Mouse (Mus musculus): ENCODE data around the gene Fmod. TPM values are rescaled to one million over a fixed set of nuclear protein-coding genes. Genes with fewer than 3 reads are reported as not detected.

Fmod gene
- polyA plus RNA-seq, 1 experiment from 2014 or later = 23.3 TPM

DNA sequence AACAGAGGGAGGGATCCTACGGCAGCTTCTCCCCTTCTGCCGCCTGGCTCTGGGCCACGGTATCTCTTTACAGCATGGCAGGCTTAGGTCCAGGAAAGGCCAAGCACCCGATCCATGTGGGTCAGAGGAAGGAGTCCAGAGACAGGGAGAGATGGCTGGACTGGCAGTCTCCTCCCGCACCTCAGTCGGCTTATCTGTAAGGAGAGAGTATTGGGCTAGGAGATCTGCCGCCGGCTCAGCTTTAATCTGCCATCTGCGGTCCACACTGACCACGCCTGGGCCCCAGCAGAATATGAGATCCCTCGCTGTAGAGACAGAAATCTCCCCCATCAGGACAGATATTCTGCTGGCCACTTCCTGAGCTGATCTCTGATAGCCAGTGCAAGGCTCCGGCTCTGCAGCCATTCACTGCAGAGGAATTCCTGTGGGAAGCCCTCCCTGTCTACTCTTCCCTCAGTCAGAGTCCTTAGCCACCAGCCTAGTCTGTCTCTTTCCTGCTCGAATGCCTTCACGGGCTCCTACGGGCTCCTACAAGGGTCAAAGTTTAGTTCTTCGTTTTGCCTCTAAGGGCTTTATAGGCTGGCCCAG, 49.9 kb downstream of the Fmod start:
- Histone ChIP-seq H3K4me3 (peak overlapping the region; percentile 3; the same call in 1 of the 2 replicates), H3K36me3 (no peaks in the 10 kb centered on the region), H3K27me3 (no peaks in the 10 kb centered on the region), H3K4me2 (peak overlapping the region; percentile 51), H3K4me1 (replicated peaks) (peaks cover 40% of the 10 kb centered on the region), H3K27ac (peak overlapping the region; percentile 70), H3K9ac (no peak overlapping the region), H3K9me3 (replicated peaks) (no peaks in the 10 kb centered on the region)
- WGBS = 19% methylated on average over 16 of the region's 16 CpGs
- no peak for ATAC-seq (replicated peaks; ENCODE audit: insufficient number of reproducible peaks, insufficient read depth, low FRiP score, low read depth)

GRCm38 (mm10) chr1:134089074-134089473, 52.0 kb downstream of the Fmod start:
- no peak overlapping the region for H3K4me3 ChIP-seq
- no peaks in the 10 kb centered on the region for H3K27me3 ChIP-seq
- H3K9ac ChIP-seq = no peak overlapping the region
- peaks cover 40% of the 10 kb centered on the region for H3K4me1 ChIP-seq (replicated peaks)
- H3K9me3 ChIP-seq (replicated peaks) = no peaks in the 10 kb centered on the region
- H3K4me2 ChIP-seq = no peak overlapping the region
- no peak overlapping the region for H3K27ac ChIP-seq
- WGBS = 87% methylated on average over 7 of the region's 7 CpGs
- H3K36me3 ChIP-seq = no peaks in the 10 kb centered on the region
- no peak for ATAC-seq (replicated peaks; ENCODE audit: insufficient number of reproducible peaks, insufficient read depth, low FRiP score, low read depth)

DNA sequence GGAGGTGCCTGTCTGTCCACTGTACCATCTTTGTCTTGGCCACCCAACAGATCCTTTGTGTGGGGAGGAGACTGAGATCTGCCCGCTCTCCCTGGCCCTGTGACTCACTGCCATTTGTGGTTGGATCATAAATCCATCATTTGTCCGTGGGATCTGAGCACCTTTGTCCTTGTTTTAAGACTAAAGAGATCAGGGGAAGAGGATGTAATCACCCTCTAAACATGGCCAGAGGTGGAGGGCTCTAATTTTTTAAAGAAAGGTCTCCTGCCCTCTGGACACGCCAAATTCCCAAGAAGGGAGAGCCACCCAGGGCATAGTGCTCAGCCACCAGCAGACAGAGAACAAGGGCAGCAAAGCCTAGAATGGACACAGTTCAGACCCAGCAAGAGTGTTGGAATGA, 54.8 kb downstream of the Fmod start:
- Histone ChIP-seq H3K4me2 (no peak overlapping the region), H3K9ac (no peak overlapping the region), H3K4me3 (no peak overlapping the region), H3K27ac (peak overlapping the region; percentile 95), H3K36me3 (no peaks in the 10 kb centered on the region), H3K9me3 (replicated peaks) (no peaks in the 10 kb centered on the region), H3K27me3 (no peaks in the 10 kb centered on the region), H3K4me1 (replicated peaks) (peaks cover 47% of the 10 kb centered on the region)
- ATAC-seq (replicated peaks; ENCODE audit: insufficient number of reproducible peaks, insufficient read depth, low FRiP score, low read depth) = no peak
- 85% methylated on average over 3 of the region's 3 CpGs for WGBS

GRCm38 (mm10) chr1:134092368-134092767, 55.3 kb downstream of the Fmod start:
- Histone ChIP-seq H3K4me2 (peak overlapping the region; percentile 81), H3K27ac (peak overlapping the region; percentile 95), H3K4me3 (peak overlapping the region; percentile 49), H3K9me3 (replicated peaks) (no peaks in the 10 kb centered on the region), H3K36me3 (no peaks in the 10 kb centered on the region), H3K9ac (0 out of 2 replicates have a peak overlapping the region, but pooled peaks have one; percentile 16), H3K4me1 (replicated peaks) (peaks cover 47% of the 10 kb centered on the region), H3K27me3 (no peaks in the 10 kb centered on the region)
- WGBS = 16% methylated on average over 6 of the region's 6 CpGs
- ATAC-seq (replicated peaks; ENCODE audit: insufficient number of reproducible peaks, insufficient read depth, low FRiP score, low read depth) = no peak

- peak; percentile 94 for ATAC-seq (replicated peaks; ENCODE audit: insufficient number of reproducible peaks, insufficient read depth, low FRiP score, low read depth)
- Histone ChIP-seq H3K4me2 (peak overlapping the region; percentile 81), H3K9me3 (replicated peaks) (no peaks in the 10 kb centered on the region), H3K27ac (peak overlapping the region; percentile 95), H3K27me3 (no peaks in the 10 kb centered on the region), H3K9ac (peak overlapping the region; percentile 59), H3K4me3 (peak overlapping the region; percentile 49), H3K36me3 (no peaks in the 10 kb centered on the region), H3K4me1 (replicated peaks) (peaks cover 54% of the 10 kb centered on the region)
- WGBS = 2% methylated on average over 43 of the region's 43 CpGs
Measured at GRCm38 (mm10) chr1:134092852-134093770, 56.1 kb downstream of the Fmod start.

- WGBS = 55% methylated on average over 13 of the region's 13 CpGs
- H3K4me1 ChIP-seq (replicated peaks) = peaks cover 63% of the 10 kb centered on the region
- H3K9ac ChIP-seq = peak overlapping the region; percentile 59; the same call in 1 of the 2 replicates
- peak overlapping the region; percentile 95 for H3K27ac ChIP-seq
- no peaks in the 10 kb centered on the region for H3K36me3 ChIP-seq
- peak overlapping the region; percentile 49; the same call in 1 of the 2 replicates for H3K4me3 ChIP-seq
- H3K4me2 ChIP-seq = peak overlapping the region; percentile 81
- no peaks in the 10 kb centered on the region for H3K27me3 ChIP-seq
- no peaks in the 10 kb centered on the region for H3K9me3 ChIP-seq (replicated peaks)
- no peak for ATAC-seq (replicated peaks; ENCODE audit: insufficient number of reproducible peaks, insufficient read depth, low FRiP score, low read depth)
Measured at GRCm38 (mm10) chr1:134093771-134094526, 56.9 kb downstream of the Fmod start.

DNA sequence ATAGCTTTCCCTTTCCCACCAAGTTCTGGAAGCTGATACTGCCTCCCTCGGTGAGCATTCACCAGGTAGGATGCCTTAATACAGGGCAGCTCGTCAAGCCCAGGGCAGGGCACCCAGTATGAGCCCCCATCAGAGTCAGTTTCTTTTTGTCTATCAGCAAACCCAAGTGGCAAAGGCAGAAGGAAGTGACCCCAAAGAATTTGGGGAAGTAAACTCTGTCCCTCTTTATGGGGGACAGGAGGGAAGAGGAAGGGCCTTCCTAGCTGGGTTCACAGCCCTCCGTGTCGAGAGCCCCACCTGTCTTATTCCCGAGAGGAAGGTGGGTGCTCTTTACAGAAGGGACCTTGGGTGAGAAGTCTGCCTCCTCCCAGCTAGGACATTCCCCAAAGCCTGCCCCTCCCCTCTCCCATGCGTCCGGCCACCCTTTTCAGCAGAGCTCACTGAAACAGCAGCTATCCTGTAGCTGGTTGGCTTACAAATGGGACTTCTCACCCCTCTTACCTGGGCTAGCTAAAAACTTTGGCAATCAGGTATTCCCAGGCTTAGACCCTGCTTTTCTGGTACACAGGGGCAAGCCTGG, 58.1 kb downstream of the Fmod start:
- Histone ChIP-seq H3K4me1 (replicated peaks) (peaks cover 70% of the 10 kb centered on the region), H3K4me3 (no peak overlapping the region), H3K36me3 (no peaks in the 10 kb centered on the region), H3K4me2 (no peak overlapping the region), H3K27me3 (no peaks in the 10 kb centered on the region), H3K9ac (no peak overlapping the region), H3K9me3 (replicated peaks) (no peaks in the 10 kb centered on the region), H3K27ac (peak overlapping the region; percentile 2; the same call in 1 of the 2 replicates)
- no peak for ATAC-seq (replicated peaks; ENCODE audit: insufficient number of reproducible peaks, insufficient read depth, low FRiP score, low read depth)
- WGBS = 61% methylated on average over 7 of the region's 7 CpGs

GRCm38 (mm10) chr1:134095721-134096120, 58.7 kb downstream of the Fmod start:
- Histone ChIP-seq H3K9me3 (replicated peaks) (no peaks in the 10 kb centered on the region), H3K27ac (peak overlapping the region; percentile 99), H3K9ac (no peak overlapping the region), H3K36me3 (no peaks in the 10 kb centered on the region), H3K4me1 (replicated peaks) (peaks cover 76% of the 10 kb centered on the region), H3K4me3 (no peak overlapping the region), H3K27me3 (no peaks in the 10 kb centered on the region), H3K4me2 (no peak overlapping the region)
- 85% methylated on average over 4 of the region's 4 CpGs for WGBS
- no peak for ATAC-seq (replicated peaks; ENCODE audit: insufficient number of reproducible peaks, insufficient read depth, low FRiP score, low read depth)

GRCm38 (mm10) chr1:134096264-134096934, 59.3 kb downstream of the Fmod start:
- peak overlapping the region; percentile 40 for H3K4me2 ChIP-seq
- no peaks in the 10 kb centered on the region for H3K9me3 ChIP-seq (replicated peaks)
- WGBS = 30% methylated on average over 14 of the region's 14 CpGs
- peak overlapping the region; percentile 99 for H3K27ac ChIP-seq
- no peak for ATAC-seq (replicated peaks; ENCODE audit: insufficient number of reproducible peaks, insufficient read depth, low FRiP score, low read depth)
- H3K4me3 ChIP-seq = no peak overlapping the region
- H3K4me1 ChIP-seq (replicated peaks) = peaks cover 81% of the 10 kb centered on the region
- no peaks in the 10 kb centered on the region for H3K27me3 ChIP-seq
- no peaks in the 10 kb centered on the region for H3K36me3 ChIP-seq
- H3K9ac ChIP-seq = peak overlapping the region; percentile 40

DNA sequence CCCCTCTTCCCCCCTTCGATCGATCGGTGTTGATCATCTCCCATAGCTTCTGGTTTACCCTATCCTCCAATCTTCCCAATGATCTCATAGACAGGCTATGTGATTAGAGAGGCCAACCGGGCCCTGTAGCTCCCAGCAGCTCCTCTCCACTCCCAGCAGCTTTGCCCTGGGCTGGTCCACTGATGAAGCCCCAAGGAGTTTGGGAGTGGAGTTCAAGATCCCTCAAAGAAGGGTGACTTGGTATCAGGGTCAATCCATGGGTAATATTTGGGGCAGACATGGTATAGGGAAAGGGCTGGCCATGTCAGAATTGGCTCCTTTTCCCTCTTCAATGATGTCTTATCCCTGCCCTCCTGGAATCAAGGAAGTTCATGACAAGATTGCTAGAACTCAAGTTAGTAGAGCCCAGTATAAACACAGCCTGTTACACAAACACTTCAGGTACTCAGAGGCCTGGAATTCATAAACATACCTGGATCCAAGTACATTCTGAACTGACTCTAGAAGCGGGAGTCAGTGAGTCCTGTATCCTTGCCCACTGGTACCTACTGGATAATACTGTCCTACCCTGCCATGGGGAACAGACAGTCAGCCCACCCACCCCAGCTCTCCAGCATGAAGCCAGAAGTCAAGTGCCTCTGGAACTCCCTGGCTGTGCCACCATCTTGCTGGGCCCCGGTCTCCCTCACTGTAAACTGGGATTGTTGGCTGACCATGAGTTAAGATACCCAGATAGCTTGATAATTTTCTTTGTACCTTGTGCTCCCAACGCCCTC, 60.2 kb downstream of the Fmod start:
- no peaks in the 10 kb centered on the region for H3K27me3 ChIP-seq
- H3K4me3 ChIP-seq = no peak overlapping the region
- WGBS = 85% methylated on average over 7 of the region's 7 CpGs
- no peak overlapping the region for H3K4me2 ChIP-seq
- peak overlapping the region; percentile 40; the same call in 1 of the 2 replicates for H3K9ac ChIP-seq
- no peak for ATAC-seq (replicated peaks; ENCODE audit: insufficient number of reproducible peaks, insufficient read depth, low FRiP score, low read depth)
- peak overlapping the region; percentile 99 for H3K27ac ChIP-seq
- H3K9me3 ChIP-seq (replicated peaks) = no peaks in the 10 kb centered on the region
- H3K4me1 ChIP-seq (replicated peaks) = peaks cover 75% of the 10 kb centered on the region
- no peaks in the 10 kb centered on the region for H3K36me3 ChIP-seq

Data from heart, embryonic 15.5 days (tissue).